Mouse (Mus musculus) cerebellum, adult 11 months (tissue): ENCODE results near the gene Ikbke.
"Not testable (repeated sequence)": the region's sequence is repeated elsewhere in the genome, so short reads cannot be mapped to it uniquely, and the experiment has no call there.

Experiments
- DNase-seq: peaks from one replicate; pipeline ENCODE4 v3.0.0; 2022

The Ikbke gene

GRCm38 (mm10) chr1:131279456-131279776 lies at the start of gene Ikbke:
Gene Ikbke (minus strand): TSS chr1:131279606.
- no peak for DNase-seq

GRCm38 (mm10) chr1:131329093-131329492 lies 49.7 kb upstream of the Ikbke start:
- DNase-seq: not testable (repeated sequence)

- peak; percentile 51 for DNase-seq
These were observed 47.8 kb upstream of the Ikbke start for GRCm38 (mm10) chr1:131327167-131327566.

DNA sequence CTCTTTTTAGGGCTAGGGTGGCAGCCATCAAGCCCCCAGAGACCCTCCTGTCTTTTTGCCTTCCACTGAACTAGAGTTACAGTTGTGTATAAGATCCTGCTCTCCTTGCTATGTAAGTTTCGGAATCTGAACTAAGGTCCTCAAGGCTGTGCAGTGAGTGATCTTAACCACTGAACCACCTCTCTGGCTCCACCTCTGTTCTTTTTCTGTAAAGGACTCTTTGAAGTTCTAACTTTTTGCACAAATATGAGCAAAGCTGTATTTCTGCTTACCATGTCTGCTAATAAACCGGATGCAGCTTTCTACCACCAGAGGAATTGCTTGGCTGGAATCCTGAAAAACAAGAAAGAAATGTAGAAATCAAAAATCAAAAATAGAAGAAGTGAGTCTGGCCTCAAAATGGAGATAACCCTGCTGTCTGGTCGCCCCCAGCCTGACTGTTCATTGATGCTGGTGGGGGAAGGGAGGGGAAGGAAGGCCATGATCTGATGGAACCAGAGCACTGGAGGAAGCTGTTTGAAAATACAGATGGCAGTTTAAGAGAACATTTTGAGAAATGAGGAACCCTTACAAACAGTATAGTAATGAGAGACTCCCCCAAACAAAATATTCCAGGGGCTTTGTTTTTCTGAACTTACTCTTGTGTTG lies 45.5 kb upstream of the Ikbke start:
- DNase-seq: no peak

GRCm38 (mm10) chr1:131319598-131320330 lies 40.4 kb upstream of the Ikbke start:
- no peak for DNase-seq

DNA sequence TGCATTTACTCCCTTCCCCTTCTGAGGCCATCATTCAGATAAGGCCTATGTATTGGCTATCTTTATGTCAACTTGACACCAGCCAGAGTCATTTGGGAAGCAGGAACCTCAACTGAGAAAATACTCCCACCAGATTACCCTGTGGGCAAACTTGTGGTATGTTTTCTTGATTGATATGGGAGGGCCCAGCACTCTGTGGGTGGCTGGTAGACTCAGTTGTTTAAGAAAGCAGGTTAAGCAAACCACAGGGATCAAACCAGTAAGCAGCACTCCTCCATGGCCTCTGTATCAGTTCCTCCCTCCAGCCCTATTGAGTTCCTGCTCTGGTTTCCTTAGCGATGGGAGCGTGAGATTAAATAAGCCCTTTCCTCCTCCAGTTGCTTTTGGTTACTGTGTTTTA lies 39.0 kb upstream of the Ikbke start:
- DNase-seq: no peak

GRCm38 (mm10) chr1:131317625-131318024 lies 38.2 kb upstream of the Ikbke start:
- no peak for DNase-seq

DNA sequence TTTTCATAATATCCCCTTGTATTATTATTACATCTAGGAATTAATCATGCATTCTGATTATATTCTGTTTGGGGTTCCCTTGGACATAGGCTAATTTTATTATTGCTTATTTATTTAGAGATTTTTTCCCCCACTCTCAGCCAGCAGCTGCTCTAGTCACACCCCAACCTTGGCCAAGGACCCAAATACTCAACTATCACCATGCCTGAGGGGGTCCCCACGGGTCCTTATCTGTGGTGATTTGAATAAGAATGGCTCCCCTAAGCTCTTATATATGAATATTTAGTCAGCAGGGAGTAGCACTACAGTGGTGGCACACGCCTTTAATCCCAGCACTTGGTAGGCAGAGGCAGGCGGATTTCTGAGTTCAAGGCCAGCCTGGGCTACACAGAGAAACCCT lies 31.9 kb upstream of the Ikbke start:
- no peak for DNase-seq

DNA sequence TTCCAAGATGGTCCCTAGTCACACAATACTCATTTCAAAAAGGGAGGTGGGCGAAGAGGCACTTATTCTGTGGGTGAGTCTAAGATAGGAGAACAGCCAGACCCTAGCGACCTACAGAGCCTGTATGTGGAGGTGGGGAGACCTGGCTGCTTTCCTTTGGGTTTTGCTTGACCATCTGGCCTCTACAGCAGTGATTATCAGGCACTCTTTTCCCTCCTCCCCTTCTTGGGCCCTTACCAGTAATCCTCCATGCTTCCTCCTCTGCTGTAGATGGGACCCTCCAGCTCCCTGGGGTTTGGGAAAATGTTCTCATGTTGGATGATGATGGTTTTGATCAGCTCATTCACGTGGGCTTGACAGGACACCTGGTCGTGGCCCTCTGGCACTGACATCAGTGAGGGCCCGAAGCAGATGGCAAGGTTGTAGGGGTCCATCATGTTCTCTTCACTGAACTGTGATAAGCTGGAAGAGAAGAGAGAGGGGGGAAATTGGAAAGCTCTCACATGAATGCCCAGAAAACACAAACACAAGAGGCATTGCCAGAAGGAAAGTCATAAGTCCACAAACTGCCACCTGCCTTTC lies 30.9 kb upstream of the Ikbke start:
- peak; percentile 93 for DNase-seq

DNA sequence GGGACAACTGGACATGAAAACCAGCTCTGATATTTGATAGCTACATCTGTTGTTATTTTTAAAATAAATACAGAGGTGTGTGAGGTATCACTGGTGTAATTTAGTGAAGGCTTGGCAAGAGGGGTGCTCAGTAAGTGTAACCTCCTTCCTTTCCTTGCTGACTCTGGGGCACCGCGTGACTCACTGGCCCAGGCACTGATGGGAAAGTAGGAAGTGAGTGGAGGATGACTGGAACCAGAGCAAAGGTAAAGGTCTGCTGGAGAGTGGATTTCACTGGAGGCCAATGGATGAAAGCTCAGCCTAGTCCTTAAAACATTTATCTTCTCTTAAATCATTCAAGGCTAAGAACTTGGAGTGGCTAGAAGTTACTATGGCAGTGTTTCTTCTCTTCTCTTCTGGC lies 21.3 kb upstream of the Ikbke start:
- no peak for DNase-seq

DNA sequence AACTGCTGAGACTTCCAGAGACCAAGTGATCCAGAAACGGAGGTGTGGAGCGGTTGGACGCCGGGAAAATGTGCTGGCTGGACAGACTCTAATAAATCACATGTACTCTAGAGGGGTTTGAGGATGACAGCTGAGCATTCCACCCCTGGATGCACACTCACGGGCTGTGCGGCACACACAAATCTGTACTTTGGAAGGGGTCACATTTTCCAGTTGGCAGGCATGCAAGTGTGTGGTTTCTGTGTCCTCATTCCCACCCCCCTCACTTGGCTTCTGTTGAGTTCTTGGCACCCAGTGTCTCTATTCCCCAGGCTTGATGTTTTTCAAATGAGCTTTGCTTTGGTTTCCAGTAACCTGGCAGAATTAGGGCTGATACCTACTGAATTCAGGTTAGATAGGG lies 20.4 kb upstream of the Ikbke start:
- DNase-seq: peak; percentile 50

GRCm38 (mm10) chr1:131299240-131299639 lies 19.8 kb upstream of the Ikbke start:
- no peak for DNase-seq

GRCm38 (mm10) chr1:131298171-131298570 lies 18.8 kb upstream of the Ikbke start:
- DNase-seq: no peak

DNA sequence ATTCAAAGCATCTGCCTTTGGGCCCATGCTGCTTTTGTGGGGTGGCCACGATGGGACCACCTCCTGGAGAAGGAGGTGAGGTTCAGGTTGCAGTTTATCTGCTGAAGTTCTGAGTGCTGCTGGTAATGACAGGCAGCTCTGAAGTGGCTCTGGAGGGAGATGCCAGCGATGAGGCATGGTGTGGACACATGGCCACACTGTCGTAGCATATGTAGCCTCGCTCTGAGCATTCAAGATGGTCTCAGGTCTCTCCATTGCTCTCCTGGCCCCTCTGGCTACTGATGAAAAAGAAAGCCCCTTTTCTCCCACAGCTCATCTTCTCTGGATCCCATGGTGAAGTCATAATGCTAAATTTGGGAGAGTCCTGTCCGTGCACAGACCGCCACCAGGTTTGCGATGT lies 17.3 kb upstream of the Ikbke start:
- no peak for DNase-seq

DNA sequence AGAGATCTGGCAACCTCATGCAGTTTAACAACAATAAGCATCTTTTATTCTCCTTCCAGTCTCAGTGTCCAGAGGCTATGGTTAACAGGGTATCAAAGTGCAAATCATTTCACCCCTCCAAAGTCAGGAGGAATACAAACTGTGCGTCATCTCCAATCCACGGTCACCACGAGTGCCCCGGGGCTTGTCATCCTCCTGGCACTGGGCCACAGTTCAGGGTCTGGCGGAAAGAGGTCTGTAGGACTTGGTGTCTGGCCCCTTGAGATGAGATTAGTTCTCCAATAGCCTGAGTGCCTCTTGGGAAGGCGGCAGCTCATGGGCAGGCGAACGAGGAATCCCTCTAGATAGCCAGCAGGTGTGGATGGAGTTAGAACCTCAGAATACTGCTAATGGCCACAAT lies 15.8 kb upstream of the Ikbke start:
- DNase-seq: no peak

- DNase-seq: no peak
These were observed 14.5 kb upstream of the Ikbke start for GRCm38 (mm10) chr1:131293922-131294250.

DNA sequence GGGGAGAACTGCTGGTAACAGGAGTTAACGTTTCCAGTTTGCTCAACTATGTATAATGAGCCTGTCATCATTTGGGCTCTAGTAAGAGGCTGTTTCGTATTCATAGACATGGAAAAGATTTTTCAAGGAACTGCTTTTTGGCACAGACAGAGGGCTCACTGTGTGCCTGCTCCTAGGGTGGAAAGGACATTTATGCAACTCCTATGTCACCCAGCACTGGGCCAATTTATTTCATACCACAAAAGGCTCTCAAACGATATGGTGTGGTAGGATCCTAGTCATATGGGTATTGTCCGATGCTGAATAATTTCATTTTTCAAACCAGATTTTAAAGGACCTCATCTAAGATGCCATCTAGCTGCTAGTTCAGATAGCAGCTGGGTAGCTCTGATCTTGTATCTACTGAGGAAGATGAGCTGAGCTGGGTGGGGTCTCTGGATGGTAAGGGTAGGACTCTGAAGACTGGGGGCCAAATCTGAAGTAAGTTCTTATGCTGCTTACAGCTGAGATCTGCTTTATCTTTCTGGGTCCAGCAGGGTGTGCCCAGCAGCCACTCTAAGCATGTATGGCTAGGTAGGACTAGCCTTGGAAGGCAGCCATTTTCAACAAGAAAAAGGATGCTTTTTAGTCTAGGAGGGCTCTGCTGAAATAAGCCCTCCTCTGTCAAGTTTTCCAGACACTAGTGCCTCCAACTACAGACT lies 14.0 kb upstream of the Ikbke start:
- DNase-seq: no peak

GRCm38 (mm10) chr1:131290648-131291047 lies 11.2 kb upstream of the Ikbke start:
- DNase-seq: peak; percentile 73

DNA sequence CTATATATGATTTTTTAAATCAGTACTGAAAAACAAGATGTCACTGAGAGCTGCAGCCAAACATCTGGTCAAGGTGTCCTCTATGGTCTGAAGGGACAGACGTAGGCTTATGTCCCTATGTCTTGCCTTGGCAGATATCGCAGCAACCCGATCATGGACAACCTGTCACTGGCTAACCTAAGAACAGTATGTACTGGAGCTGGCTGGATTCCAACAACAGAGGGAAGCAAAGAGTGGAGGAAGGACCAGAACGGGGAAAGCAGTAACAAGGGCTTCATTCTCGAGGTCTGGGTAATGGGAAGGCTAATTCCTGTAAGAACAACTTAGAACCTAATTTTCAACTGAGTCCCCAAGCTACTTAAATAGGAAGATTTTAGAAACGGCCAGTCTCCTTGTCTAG lies 9.5 kb upstream of the Ikbke start:
- no peak for DNase-seq

DNA sequence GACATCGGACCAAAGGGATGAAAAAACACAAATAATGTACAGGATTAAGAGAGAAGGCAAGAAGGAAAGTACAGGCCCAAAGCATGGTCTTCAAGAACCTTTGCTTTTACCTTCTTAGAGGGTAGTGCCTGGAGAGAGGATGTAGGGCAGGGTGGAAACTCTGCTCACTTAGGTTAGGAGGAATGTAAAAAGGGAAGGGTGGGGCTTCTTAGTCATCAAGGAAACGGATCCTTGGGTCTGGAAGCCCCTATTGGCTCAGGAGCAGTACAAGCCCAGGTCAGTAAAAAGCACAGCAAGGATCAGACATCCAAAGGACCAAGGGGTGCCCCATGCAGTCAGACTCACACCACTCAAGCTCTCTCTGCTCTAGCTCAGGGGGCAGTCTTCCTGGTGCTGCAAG lies 7.9 kb upstream of the Ikbke start:
- no peak for DNase-seq

DNA sequence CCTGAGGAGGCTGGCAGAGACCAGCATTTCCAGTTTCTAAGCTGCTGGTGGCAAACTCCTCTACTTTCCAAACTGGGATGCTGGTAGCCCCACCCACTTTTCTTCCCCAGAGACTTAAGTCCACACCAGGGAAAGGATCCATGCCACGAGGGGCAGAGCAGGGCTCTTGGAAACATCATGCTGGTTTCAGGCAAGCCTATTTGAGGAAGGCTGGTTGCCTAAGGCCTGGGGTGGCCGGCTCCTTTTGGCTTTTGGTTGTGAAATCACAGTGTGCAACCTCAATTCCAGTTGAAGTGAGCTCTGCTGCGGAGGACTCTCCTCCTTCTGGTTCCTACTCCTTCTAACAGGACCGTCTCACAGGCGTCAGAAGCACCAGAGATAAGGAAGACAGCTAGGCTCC lies 7.4 kb upstream of the Ikbke start:
- no peak for DNase-seq

DNA sequence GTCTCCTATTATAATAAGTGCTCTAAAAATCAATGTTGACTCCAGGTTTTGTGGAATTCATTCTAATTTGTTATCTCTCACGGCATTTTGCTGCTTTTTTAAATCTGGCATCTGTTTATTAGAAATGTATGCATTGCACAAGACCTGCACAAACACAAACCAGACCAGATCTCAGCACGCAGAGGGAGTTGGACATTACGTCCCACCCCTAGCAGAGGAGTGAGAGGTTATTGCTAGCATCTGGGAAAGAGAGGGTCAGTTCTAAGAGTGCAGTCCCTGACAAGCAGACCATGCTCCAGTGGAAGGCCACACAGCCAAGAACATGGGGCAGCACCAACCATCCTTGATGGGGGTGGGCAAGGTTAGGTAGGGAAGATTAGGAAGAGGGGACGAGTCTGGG lies 5.2 kb upstream of the Ikbke start:
- no peak for DNase-seq

DNA sequence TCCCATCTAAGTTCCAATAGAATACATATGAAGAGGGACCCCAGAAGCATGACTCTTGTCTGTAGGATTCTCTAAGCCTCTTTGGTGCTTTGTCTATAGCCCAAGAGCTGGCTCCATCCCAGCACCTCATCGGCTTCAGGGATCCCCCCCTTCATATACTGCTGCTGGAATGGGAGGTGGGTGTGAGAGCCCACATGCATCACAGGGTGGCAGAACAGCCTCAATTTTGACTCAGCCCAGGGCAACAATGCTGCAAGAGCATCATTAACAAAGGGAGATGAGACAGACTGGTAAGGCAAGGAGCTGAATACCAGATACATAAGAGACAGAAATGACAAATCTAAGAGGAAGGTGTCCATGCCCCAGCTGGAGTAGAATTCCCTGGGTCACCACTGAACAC lies 4.8 kb upstream of the Ikbke start:
- no peak for DNase-seq

DNA sequence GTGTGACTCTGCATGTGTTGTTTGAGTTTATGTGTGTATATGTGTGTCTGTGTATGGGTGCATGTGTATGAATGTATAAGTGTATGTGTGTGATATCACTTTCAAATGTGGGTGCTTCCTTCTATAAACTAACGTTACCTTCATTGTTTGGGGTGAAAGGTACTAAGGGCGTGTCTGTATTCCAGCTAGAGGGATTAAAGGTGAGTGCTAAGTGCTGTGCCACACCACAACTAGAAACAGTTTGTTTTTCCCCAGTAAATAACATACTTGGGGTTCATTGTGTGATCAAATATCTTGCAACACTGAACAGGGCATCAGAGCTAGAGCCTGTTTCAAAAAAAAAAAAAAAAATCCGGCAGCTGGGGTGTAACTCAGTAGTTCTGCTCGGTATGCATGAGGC lies 2.3 kb upstream of the Ikbke start:
- no peak for DNase-seq
